Mouse (Mus musculus): Measurements from ENCODE around the gene Foxl1.

DNA sequence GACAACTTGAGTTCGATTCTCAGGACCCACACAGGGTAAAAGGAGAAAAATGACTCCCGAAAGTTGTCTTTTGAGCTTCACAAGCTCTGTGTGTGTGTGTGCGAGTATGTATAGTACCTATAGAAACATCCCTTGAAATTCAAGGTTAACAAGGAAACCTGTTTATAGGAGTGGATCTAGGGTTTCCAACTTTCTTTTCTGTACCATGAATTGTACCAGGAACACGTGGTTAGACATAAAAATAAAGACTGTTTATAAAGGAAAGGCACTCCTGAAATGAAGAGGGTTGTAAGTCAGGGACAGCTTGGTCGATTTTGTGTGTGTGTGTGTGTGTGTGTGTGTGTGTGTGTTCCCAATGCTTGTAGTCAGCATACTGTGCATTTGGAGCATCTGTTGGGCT, 19.1 kb upstream of the Foxl1 start:
- TF ChIP-seq CTCF (IDR thresholded peaks at IDR 0.05; ENCODE audit: borderline replicate concordance, extremely low read depth, insufficient read depth, insufficient read length) = no peak
- TF ChIP-seq POLR2A (IDR thresholded peaks at IDR 0.05; ENCODE audit: borderline replicate concordance, extremely low read depth, insufficient read depth, insufficient read length, poor library complexity, severe bottlenecking) = no peak

Measured in brain, embryonic 14.5 days (tissue).